Comparison of ENCODE assay signal across 7 mouse cellular contexts in genomic region chr19:23143074-23143445, GRCm38 (mm10). TPM values are rescaled to one million over a fixed set of nuclear protein-coding genes. Genes with fewer than 3 reads are reported as not detected.
DNase-seq lines count a peak whose midpoint lies in the region; ATAC-seq and TF ChIP-seq lines count a peak whose summit lies in the region.

No protein-coding gene starts in this region.

- no peak for DNase-seq in kidney, adult 9 months
- DNase-seq in midbrain, embryonic 14.5 days: no peak
- DNase-seq in right cerebral cortex, adult 18-20 months: no peak
- no peak for DNase-seq in embryo, embryonic 9.5 days (ENCODE audit: extremely low spot score)

- peak overlapping the region; percentile 97 for H3K4me2 ChIP-seq in kidney, embryonic 14.5 days (replicated peaks; ENCODE audit: low read depth, low read length)
- H3K4me2 ChIP-seq in hindbrain, embryonic 12.5 days (replicated peaks): peak overlapping the region; percentile 90; the same call in 1 of the 2 replicates
- H3K4me2 ChIP-seq in midbrain, embryonic 14.5 days (ENCODE audit: low read length): peak overlapping the region; percentile 98

- TF ChIP-seq POLR2A in bone marrow macrophage, adult 2 months (IDR thresholded peaks at IDR 0.05; ENCODE audit: borderline replicate concordance, low read depth, low read length): no peak

- no peak overlapping the region for H3K27ac ChIP-seq in kidney, embryonic 14.5 days (ENCODE audit: low read depth, low read length)
- H3K27ac ChIP-seq in bone marrow macrophage, adult 2 months (ENCODE audit: insufficient read depth, low read depth, low read length): 0 out of 2 replicates have a peak overlapping the region, but pooled peaks have one; percentile 1
- H3K27ac ChIP-seq in hindbrain, embryonic 12.5 days: no peak overlapping the region
- H3K27ac ChIP-seq in midbrain, embryonic 14.5 days (replicated peaks; ENCODE audit: low read depth, low read length): no peak overlapping the region

- H3K36me3 ChIP-seq in kidney, embryonic 14.5 days (ENCODE audit: control insufficient read depth, insufficient read depth, low read length): no peaks in the 10 kb centered on the region
- no peaks in the 10 kb centered on the region for H3K36me3 ChIP-seq in hindbrain, embryonic 12.5 days
- H3K36me3 ChIP-seq in midbrain, embryonic 14.5 days (ENCODE audit: control insufficient read depth, insufficient read depth, low read length): no peaks in the 10 kb centered on the region

- peak overlapping the region; percentile 52 for H3K4me3 ChIP-seq in kidney, embryonic 14.5 days (ENCODE audit: low read length)
- peak overlapping the region; percentile 85 for H3K4me3 ChIP-seq in bone marrow macrophage, adult 2 months (ENCODE audit: insufficient read depth, low read length)
- peak overlapping the region; percentile 53; the same call in 1 of the 2 replicates for H3K4me3 ChIP-seq in hindbrain, embryonic 12.5 days
- H3K4me3 ChIP-seq in midbrain, embryonic 14.5 days (replicated peaks; ENCODE audit: low read depth, low read length): no peak overlapping the region

- H3K4me1 ChIP-seq in kidney, embryonic 14.5 days (ENCODE audit: control insufficient read depth, insufficient read depth, low read length): peaks cover 22% of the 10 kb centered on the region
- peaks cover 42% of the 10 kb centered on the region for H3K4me1 ChIP-seq in bone marrow macrophage, adult 2 months (ENCODE audit: control insufficient read depth, insufficient read depth, low read length)
- peaks cover 14% of the 10 kb centered on the region for H3K4me1 ChIP-seq in hindbrain, embryonic 12.5 days
- H3K4me1 ChIP-seq in midbrain, embryonic 14.5 days (ENCODE audit: control insufficient read depth, insufficient read depth, low read length): peaks cover 9% of the 10 kb centered on the region

- no peaks in the 10 kb centered on the region for H3K9me3 ChIP-seq in kidney, embryonic 14.5 days (ENCODE audit: control insufficient read depth, low read length)
- H3K9me3 ChIP-seq in hindbrain, embryonic 12.5 days (replicated peaks): no peaks in the 10 kb centered on the region
- no peaks in the 10 kb centered on the region for H3K9me3 ChIP-seq in midbrain, embryonic 14.5 days (ENCODE audit: control insufficient read depth, low read length)

- no peak for TF ChIP-seq CTCF in bone marrow macrophage, adult 2 months (IDR thresholded peaks at IDR 0.05; ENCODE audit: low read depth, low read length)

- H3K9ac ChIP-seq in kidney, embryonic 14.5 days (ENCODE audit: low read depth, low read length): no peak overlapping the region
- H3K9ac ChIP-seq in hindbrain, embryonic 12.5 days: no peak overlapping the region
- no peak overlapping the region for H3K9ac ChIP-seq in midbrain, embryonic 14.5 days (replicated peaks; ENCODE audit: low read length)

- no peak for ATAC-seq in kidney, embryonic 14.5 days (ENCODE audit: low FRiP score, low TSS enrichment)
- ATAC-seq in hindbrain, embryonic 12.5 days (ENCODE audit: low FRiP score): no peak
- ATAC-seq in midbrain, embryonic 14.5 days (ENCODE audit: low FRiP score, low TSS enrichment): no peak

- H3K27me3 ChIP-seq in kidney, embryonic 14.5 days (ENCODE audit: control insufficient read depth, insufficient read depth, low read length): no peaks in the 10 kb centered on the region; the same call in none of the 2 replicates
- H3K27me3 ChIP-seq in hindbrain, embryonic 12.5 days: peaks cover 42% of the 10 kb centered on the region
- peaks cover 27% of the 10 kb centered on the region for H3K27me3 ChIP-seq in midbrain, embryonic 14.5 days (ENCODE audit: control insufficient read depth, insufficient read depth, low read length)

- WGBS in kidney, embryonic 14.5 days: 67% methylated on average over 7 of the region's 7 CpGs
- 58% methylated on average over 7 of the region's 7 CpGs for WGBS in hindbrain, embryonic 12.5 days
- whole genome bisulfite sequencing in midbrain, embryonic 14.5 days: 60% methylated on average over 7 of the region's 7 CpGs

RNA-seq across cellular contexts. Expression of gene Klf9, which starts 2.0 kb away (rescaled TPM):
- 2.7 and 4.2 TPM in 2 replicates for polyA plus RNA-seq in kidney, embryonic 14.5 days (2014; fragmentation: Nextera tagmentation; extraction: Ambion mirVana)
- 6.8 and 8.0 TPM in 2 replicates for polyA plus RNA-seq in bone marrow macrophage, adult 2 months (2012; ENCODE audit: insufficient read depth, insufficient read length, missing spikeins)
- 1.6 and 2.1 TPM in 2 replicates for polyA plus RNA-seq in hindbrain, embryonic 12.5 days (2016; fragmentation: Nextera tagmentation; extraction: Ambion mirVana)
- polyA plus RNA-seq in midbrain, embryonic 14.5 days (2014; fragmentation: Nextera tagmentation; extraction: Ambion mirVana): 0.93 and 1.2 TPM in 2 replicates
